Mouse (Mus musculus): ENCODE measurements at regions not wholly inside any gene's neighbourhood (a gene's known extent, or its start where the extent isn't known, plus 50 kb on each side); places are given as distances from the start of the nearest gene placed in this dataset.
A peak's percentile ranks its signal among the peaks of the same experiment; 100 is the strongest.

DNA sequence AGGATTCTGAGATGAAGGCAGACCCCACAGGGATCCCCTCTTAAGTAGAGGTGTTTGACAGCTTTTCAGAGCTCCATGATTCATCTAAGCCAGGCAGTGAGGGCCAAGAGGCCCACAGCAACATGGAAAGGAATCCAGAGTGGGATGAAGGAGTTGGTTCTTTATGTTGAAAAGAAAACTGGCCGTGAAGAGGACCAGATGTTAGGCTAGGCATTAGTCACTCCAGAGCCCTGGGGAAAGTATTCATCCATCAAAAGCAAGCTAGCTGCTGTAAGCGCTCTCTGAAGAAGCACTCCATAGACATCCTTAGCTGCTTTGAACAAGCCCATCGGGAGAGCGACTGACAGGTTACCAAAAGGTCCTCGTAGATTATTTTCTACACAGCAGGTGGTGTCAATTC is 383.6 kb downstream of the Cd83 start:
- Histone ChIP-seq H3K4me1 (0 out of 2 replicates have a peak, but pooled peaks cover 16% of the 10 kb centered on the region), H3K9me3 (no peaks in the 10 kb centered on the region), H3K27me3 (ENCODE audit: poor library complexity, severe bottlenecking) (no peaks in the 10 kb centered on the region), H3K4me3 (no peak overlapping the region), H3K36me3 (replicated peaks) (no peaks in the 10 kb centered on the region), H3K27ac (no peak overlapping the region)
- DNase-seq (ENCODE audit: extremely low spot score, low spot score): no peak
- 86% methylated on average over 5 of the region's 5 CpGs for WGBS

DNA sequence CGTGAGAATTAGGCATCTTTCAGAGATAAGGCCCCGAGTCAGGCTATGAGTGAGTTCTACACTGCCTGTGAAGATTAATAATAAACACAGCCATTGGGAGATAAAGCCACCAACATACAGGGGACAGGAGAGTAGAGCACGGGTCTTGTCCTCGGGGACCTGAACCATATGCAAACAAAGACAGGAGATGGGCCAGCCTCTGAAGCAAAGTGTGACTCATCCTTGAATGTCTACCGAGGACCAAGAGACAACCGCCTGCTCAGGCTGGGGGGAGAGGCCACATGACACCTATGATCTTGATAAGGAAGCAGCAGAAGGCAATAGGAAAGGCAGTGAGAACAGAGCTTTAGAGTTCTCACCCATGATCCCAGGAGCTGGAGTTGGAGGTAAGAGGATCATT is 387.1 kb downstream of the Cd83 start:
- Histone ChIP-seq H3K27ac (no peak overlapping the region), H3K4me1 (0 out of 2 replicates have a peak, but pooled peaks cover 7% of the 10 kb centered on the region), H3K36me3 (replicated peaks) (no peaks in the 10 kb centered on the region), H3K9me3 (no peaks in the 10 kb centered on the region), H3K4me3 (no peak overlapping the region), H3K27me3 (ENCODE audit: poor library complexity, severe bottlenecking) (no peaks in the 10 kb centered on the region)
- no peak for DNase-seq (ENCODE audit: extremely low spot score, low spot score)
- WGBS: 84% methylated on average over 6 of the region's 6 CpGs

DNA sequence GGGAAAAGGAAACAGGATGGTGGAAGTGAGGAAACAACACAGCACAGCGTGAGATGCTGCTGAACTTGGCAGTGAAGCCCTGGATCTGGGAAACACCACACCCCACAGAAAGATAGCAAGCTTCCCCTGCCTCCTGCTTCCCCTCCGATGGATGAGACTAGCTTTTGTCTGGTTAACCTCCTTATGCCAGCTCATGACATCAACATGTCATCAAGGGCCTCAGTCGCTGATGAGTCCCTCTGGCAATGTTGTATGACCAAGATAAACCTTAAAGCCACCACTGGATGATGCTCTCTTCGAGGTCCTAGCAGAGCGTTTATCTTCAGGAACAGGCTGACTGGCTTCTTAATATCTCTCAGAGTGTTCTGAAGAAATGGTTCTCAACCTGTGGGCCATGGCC is 388.1 kb downstream of the Cd83 start:
- Histone ChIP-seq H3K27me3 (ENCODE audit: poor library complexity, severe bottlenecking) (no peaks in the 10 kb centered on the region), H3K4me1 (peaks cover 3% of the 10 kb centered on the region; the same call in 1 of the 2 replicates), H3K36me3 (replicated peaks) (no peaks in the 10 kb centered on the region), H3K4me3 (no peak overlapping the region), H3K27ac (no peak overlapping the region), H3K9me3 (no peaks in the 10 kb centered on the region)
- 89% methylated on average over 5 of the region's 5 CpGs for whole genome bisulfite sequencing
- no peak for DNase-seq (ENCODE audit: extremely low spot score, low spot score)

DNA sequence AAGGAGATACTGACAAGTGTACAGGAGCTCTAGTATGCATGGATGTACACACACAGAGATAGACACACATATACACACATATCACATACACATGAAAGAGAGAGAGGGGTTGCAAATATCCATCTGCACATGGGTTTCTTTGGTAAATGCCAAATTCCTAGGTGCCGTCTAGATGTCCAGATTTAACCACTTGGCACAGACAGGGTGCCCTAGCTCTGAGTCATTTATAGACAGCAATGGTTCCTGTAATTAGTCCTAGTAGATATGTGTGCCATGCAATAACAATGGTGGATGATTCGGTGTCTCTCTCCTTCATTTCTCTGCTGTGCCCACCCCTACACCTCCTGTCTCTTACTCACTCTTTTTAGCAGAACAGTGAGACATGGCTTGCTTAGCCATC is 389.7 kb downstream of the Cd83 start:
- Histone ChIP-seq H3K27ac (no peak overlapping the region), H3K27me3 (ENCODE audit: poor library complexity, severe bottlenecking) (no peaks in the 10 kb centered on the region), H3K36me3 (replicated peaks) (no peaks in the 10 kb centered on the region), H3K4me3 (no peak overlapping the region), H3K9me3 (no peaks in the 10 kb centered on the region), H3K4me1 (no peaks in the 10 kb centered on the region; the same call in 1 of the 2 replicates)
- DNase-seq (ENCODE audit: extremely low spot score, low spot score): no peak
- WGBS: 93% methylated on average over 2 of the region's 2 CpGs

DNA sequence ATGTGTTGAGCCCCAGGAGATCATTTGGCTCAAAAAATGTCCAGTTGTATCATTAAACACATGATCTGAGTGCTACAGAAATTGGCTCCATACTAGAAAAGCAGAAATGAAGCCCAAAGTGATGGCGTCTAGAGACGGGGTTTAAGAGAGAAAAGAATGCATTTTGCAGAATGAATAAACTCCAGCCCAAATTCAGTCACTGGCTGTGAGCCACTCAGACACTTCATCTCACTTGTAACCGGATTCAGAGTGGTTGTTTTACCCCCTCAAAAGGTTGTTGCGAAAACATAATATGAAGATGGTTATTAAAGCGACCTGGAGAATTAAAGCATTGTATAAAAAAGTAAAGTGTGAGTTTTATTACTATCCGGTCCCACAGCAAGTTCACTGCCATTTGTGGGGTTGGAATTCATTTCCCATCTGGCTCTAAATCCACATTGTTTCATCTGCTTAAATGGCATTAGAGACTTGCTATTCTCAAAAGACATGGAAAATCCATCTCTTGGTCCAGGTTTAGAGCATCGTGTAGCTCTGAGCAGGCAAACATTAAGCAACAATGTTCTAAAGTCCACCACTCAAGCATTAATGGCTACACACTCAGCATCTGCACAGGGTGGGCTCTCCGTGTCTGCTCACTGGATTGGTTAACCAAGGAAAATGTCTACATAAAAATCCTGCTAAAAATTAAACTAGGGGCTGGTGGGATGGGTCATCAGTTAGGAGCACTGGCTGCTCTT is 390.9 kb downstream of the Cd83 start:
- H3K4me3 ChIP-seq: no peak overlapping the region
- DNase-seq (ENCODE audit: extremely low spot score, low spot score): no peak
- WGBS: 95% methylated on average over 8 of the region's 8 CpGs

DNA sequence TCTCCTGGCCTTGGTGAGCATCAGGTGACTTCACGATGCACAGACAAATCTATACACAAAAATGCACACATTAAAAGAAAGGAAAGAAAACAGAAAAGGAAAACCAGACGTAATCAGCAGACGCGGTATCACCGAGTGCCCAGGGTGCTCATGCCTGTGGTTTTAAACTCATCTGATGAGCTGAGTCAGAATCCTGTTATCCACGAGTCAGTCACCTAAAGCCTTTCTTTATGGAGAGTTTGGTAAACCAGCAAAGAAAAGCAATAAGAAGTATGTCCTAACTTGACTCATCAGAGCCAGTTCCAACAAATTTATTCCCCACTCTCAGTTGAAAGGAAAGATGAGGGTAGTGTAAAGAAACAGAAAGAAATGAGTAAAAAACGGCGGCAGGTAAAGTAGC is 391.5 kb downstream of the Cd83 start:
- Histone ChIP-seq H3K27me3 (ENCODE audit: poor library complexity, severe bottlenecking) (no peaks in the 10 kb centered on the region), H3K36me3 (replicated peaks) (no peaks in the 10 kb centered on the region), H3K4me3 (no peak overlapping the region), H3K27ac (no peak overlapping the region), H3K4me1 (no peaks in the 10 kb centered on the region; the same call in 1 of the 2 replicates), H3K9me3 (no peaks in the 10 kb centered on the region)
- WGBS: 90% methylated on average over 8 of the region's 8 CpGs
- DNase-seq (ENCODE audit: extremely low spot score, low spot score): no peak

More for the DNA sequence above, 390.9 kb downstream of the Cd83 start:
- no peaks in the 10 kb centered on the region for H3K9me3 ChIP-seq
- no peaks in the 10 kb centered on the region for H3K36me3 ChIP-seq (replicated peaks)
- H3K27me3 ChIP-seq (ENCODE audit: poor library complexity, severe bottlenecking): no peaks in the 10 kb centered on the region
- no peaks in the 10 kb centered on the region; the same call in 1 of the 2 replicates for H3K4me1 ChIP-seq
- no peak overlapping the region for H3K27ac ChIP-seq

DNA sequence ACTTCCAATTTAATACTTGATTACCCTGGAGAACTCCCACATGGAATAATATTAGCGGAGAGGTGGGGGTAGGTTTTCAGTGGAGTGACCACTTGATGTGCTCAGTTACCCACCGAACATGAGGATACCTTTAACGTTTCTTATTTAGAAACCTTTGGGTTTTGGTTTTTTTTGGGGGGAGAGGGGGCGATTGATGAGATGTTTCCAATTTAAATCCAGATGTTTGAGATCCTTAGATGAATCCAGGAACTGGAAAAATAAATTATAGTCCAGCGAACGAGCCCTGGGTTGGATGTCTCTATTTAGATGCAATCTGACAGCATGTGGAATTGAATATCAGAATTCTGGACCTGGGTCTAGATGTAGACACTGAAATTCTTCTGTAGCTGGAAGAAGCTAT is 393.4 kb downstream of the Cd83 start:
- Histone ChIP-seq H3K27ac (no peak overlapping the region), H3K9me3 (no peaks in the 10 kb centered on the region), H3K4me3 (no peak overlapping the region), H3K36me3 (replicated peaks) (no peaks in the 10 kb centered on the region), H3K27me3 (ENCODE audit: poor library complexity, severe bottlenecking) (no peaks in the 10 kb centered on the region; the same call in 1 of the 2 replicates), H3K4me1 (peaks cover 15% of the 10 kb centered on the region)
- DNase-seq (ENCODE audit: extremely low spot score, low spot score): no peak
- 83% methylated on average over 6 of the region's 6 CpGs for WGBS

DNA sequence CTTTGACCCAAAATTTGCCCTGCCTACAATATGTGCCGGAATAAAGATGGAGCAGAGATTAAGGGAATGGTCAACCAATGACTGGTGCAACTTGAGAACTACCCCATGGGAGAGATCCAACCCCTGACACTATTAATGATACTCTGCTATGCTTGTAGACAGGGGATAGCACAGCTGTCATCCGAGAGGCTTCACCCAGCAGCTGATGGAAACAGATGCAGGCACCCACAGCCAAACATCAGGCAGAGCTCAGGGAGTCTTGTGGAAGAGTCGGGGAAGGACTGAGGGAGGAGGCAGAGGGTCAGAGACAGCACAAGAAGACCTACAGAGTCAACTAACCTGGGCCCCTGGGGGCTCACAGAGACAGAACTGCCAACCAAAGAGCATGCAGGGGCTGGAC is 395.8 kb downstream of the Cd83 start:
- Histone ChIP-seq H3K4me3 (no peak overlapping the region), H3K36me3 (replicated peaks) (no peaks in the 10 kb centered on the region), H3K4me1 (peaks cover 21% of the 10 kb centered on the region), H3K9me3 (no peaks in the 10 kb centered on the region), H3K27me3 (ENCODE audit: poor library complexity, severe bottlenecking) (peaks cover 21% of the 10 kb centered on the region), H3K27ac (0 out of 2 replicates have a peak overlapping the region, but pooled peaks have one; percentile 30)
- WGBS: 91% methylated on average over 3 of the region's 3 CpGs
- DNase-seq (ENCODE audit: extremely low spot score, low spot score): no peak

DNA sequence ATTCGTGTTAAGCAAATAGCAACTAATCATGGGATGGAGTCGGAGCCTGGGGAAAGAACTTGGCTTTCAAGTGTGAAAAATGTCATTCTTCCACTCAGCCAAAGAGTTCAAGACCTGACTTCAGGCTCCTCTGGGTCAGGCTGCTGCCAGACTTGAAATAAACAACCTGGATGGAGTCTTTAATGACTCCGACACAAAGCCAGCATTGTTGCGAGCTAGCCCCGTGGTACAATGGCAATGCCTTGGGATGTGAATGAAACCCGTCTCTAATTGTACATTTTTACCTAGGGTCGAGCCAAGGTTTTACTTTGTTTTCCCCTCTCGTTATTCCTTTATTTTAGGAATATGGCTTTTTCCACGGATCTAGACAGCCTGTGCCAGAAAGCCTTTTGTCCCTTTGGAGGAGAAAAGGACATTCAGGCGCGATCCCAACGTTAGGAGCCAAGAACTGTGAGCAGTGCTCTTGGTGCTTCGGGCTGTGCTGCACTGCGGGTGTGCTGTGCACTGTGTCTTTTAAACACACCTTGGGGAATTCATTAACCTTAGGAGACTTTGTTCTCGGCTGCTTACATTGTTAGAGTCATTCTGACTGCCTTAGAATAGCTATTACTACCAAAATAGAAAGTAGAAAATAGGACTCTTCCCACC is 398.1 kb downstream of the Cd83 start:
- H3K4me3 ChIP-seq: no peak overlapping the region
- peaks cover 28% of the 10 kb centered on the region for H3K4me1 ChIP-seq
- DNase-seq (ENCODE audit: extremely low spot score, low spot score): peak; percentile 30
- WGBS: 32% methylated on average over 15 of the region's 15 CpGs
- H3K36me3 ChIP-seq (replicated peaks): no peaks in the 10 kb centered on the region
- H3K27me3 ChIP-seq (ENCODE audit: poor library complexity, severe bottlenecking): peaks cover 22% of the 10 kb centered on the region
- no peaks in the 10 kb centered on the region for H3K9me3 ChIP-seq
- peak overlapping the region; percentile 58 for H3K27ac ChIP-seq

DNA sequence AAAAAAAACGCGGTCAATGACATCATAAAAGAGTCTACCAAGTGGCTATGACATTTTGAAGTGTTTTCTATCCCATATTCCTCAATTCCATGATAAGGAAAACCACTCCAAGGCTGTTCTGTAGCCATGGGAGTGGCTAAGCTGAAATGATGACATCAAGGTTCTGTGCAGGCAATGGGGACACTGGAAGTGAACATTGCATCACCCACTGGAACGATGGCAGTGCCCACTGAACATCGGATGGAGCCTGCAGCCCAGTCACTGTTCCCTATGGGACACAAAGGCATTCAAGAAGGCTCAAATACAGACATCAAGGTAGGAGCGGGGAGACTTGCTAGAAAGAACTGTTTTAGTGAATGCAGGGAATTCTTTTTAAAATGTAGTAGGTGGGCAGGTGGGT is 410.8 kb downstream of the Cd83 start:
- H3K9me3 ChIP-seq: no peaks in the 10 kb centered on the region
- 94% methylated on average over 5 of the region's 5 CpGs for WGBS
- DNase-seq (ENCODE audit: extremely low spot score, low spot score): no peak

DNA sequence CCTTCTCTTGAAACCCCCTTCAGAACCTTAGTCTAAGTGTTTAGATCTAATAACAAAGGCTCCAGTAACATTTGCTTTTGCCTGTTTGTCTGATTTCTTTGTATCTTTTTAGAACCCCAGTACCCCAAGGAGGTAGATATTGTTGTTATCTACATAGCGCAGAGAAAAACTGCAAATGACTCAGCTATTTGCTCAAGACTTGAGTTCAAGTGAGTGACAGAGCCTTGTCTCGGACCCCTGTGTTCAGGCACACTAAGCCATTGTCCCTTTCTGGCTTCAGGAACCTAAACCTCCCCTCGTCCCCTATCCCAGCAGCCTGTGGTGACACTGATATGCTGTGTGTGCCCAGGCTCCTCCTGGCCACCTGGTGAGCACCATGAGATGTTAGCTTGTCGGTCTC is 421.5 kb downstream of the Cd83 start:
- peaks cover 52% of the 10 kb centered on the region for H3K27me3 ChIP-seq (ENCODE audit: poor library complexity, severe bottlenecking)
- WGBS: 58% methylated on average over 4 of the region's 4 CpGs
- H3K36me3 ChIP-seq (replicated peaks): no peaks in the 10 kb centered on the region
- peaks cover 52% of the 10 kb centered on the region for H3K4me1 ChIP-seq
- no peaks in the 10 kb centered on the region for H3K9me3 ChIP-seq
- no peak overlapping the region for H3K4me3 ChIP-seq
- DNase-seq (ENCODE audit: extremely low spot score, low spot score): no peak
- H3K27ac ChIP-seq: peak overlapping the region; percentile 25; the same call in 1 of the 2 replicates

More for the DNA sequence above, 410.8 kb downstream of the Cd83 start:
- H3K4me3 ChIP-seq: no peak overlapping the region
- H3K27me3 ChIP-seq (ENCODE audit: poor library complexity, severe bottlenecking): no peaks in the 10 kb centered on the region
- no peaks in the 10 kb centered on the region for H3K36me3 ChIP-seq (replicated peaks)
- no peak overlapping the region for H3K27ac ChIP-seq
- H3K4me1 ChIP-seq: no peaks in the 10 kb centered on the region

DNA sequence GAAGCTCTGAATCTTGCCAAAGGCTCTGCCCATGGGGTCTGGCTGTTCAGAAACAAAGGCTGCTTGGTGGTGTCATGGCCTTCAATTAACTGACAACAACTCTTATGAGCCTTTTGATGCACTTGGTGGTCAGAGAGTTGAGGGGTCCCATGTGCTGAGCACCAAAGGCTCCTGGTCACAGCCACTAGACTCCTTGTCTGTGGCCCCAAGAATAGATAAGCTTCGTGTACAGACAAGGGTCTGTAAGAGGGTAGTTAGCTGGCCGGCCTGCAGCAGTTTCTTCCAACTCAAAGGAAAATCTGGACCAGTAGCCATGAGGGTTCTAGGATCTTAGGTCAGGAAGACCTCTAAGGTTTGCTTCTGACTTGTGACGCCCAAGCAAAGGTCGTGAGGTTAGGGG is 421.9 kb downstream of the Cd83 start:
- Histone ChIP-seq H3K27ac (peak overlapping the region; percentile 25; the same call in 1 of the 2 replicates), H3K9me3 (no peaks in the 10 kb centered on the region), H3K4me1 (peaks cover 56% of the 10 kb centered on the region), H3K36me3 (replicated peaks) (no peaks in the 10 kb centered on the region), H3K4me3 (no peak overlapping the region), H3K27me3 (ENCODE audit: poor library complexity, severe bottlenecking) (peaks cover 56% of the 10 kb centered on the region)
- 84% methylated on average over 4 of the region's 4 CpGs for WGBS
- no peak for DNase-seq (ENCODE audit: extremely low spot score, low spot score)

DNA sequence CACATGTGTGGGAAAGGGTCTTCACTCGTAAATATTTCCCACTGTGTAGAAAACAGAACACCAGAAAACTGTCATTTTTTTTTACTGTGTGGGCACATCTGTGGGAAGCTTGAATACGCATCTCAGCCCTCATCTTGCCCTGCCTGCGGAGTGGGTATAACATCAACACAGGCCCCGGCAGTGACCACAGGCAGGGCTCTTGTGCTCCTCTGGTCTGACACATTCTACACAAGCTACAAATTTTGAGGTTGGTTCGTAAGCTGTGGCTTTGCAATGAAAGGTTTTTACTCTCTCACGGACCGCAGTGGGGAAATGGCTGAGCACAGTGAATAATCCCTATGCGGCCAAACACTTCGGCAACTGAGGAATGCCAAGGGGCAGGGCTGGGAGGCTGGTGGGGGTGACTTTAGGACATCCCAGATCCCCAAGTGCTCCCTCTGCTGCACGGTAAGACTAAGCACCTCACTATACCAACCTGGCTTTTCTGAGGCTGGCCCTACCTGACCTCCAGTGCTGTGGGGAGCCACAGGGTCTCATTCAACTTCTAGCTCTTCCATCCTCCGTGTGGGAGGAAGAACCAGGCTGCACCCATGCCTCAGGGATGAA is 422.9 kb downstream of the Cd83 start:
- H3K4me3 ChIP-seq: no peak overlapping the region
- DNase-seq (ENCODE audit: extremely low spot score, low spot score): no peak
- no peaks in the 10 kb centered on the region for H3K9me3 ChIP-seq
- H3K4me1 ChIP-seq: peaks cover 66% of the 10 kb centered on the region
- peaks cover 66% of the 10 kb centered on the region for H3K27me3 ChIP-seq (ENCODE audit: poor library complexity, severe bottlenecking)
- H3K27ac ChIP-seq: peak overlapping the region; percentile 65
- 68% methylated on average over 11 of the region's 11 CpGs for WGBS
- H3K36me3 ChIP-seq (replicated peaks): no peaks in the 10 kb centered on the region
